In the genomic region with DNA sequence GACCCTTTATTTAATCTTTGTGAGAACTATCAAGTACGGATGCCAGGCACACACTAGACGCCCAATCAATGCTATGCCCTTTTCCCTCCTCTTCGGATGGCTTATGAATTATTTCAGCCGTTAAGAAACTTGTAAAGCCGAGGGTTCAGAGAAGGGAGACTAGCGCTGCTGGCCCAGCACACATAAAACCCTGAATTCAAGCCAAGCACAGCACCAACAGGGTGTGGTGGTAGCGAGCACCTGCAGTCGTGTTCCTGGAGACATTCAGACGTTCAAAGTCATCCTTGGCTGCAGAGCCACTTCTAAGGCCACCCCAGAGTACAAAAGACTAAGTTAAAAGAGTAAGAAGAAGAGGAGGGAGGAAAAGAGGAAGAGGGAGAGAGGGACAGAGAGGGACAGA, we compare ENCODE assay signal across 10 mouse cellular contexts.
DNase-seq lines count a peak whose midpoint lies in the region; ATAC-seq and TF ChIP-seq lines count a peak whose summit lies in the region.
"Had no signal": no experiment of that assay in that cellular context is flagged by ENCODE, and none has a peak within 500 bp of the region (broad histone marks: within the 10 kb centered on the region; RNA-seq: fewer than 3 reads in every experiment).

No protein-coding gene starts in this region.

- 26% methylated on average over 9 of the region's 9 CpGs for WGBS in forebrain, embryonic 13.5 days
- 20% methylated on average over 9 of the region's 9 CpGs for WGBS in forebrain, postnatal 0 days
- WGBS in lung, embryonic 14.5 days, result 16% methylated on average over 9 of the region's 9 CpGs
- WGBS in limb, embryonic 10.5 days, result 55% methylated on average over 9 of the region's 9 CpGs

- 0 out of 2 replicates have a peak, but pooled peaks cover 5% of the 10 kb centered on the region for H3K27me3 ChIP-seq in forebrain, embryonic 13.5 days
- H3K27me3 ChIP-seq in forebrain, postnatal 0 days (ENCODE audit: insufficient read depth, low read length), result no peaks in the 10 kb centered on the region
- H3K27me3 ChIP-seq in lung, embryonic 14.5 days (ENCODE audit: insufficient read depth, low read length), result peaks cover 3% of the 10 kb centered on the region; the same call in 1 of the 2 replicates
- peaks cover 7% of the 10 kb centered on the region; the same call in 1 of the 2 replicates for H3K27me3 ChIP-seq in limb, embryonic 10.5 days (ENCODE audit: low read depth, poor library complexity, severe bottlenecking)
- H3K27me3 ChIP-seq: Patski had no signal

- ATAC-seq in forebrain, embryonic 13.5 days, result no peak
- ATAC-seq in forebrain, postnatal 0 days, result no peak
- no peak for ATAC-seq in lung, embryonic 14.5 days (ENCODE audit: insufficient read depth)
- no peak for ATAC-seq in megakaryocyte-erythroid progenitor cell, adult 5-6 weeks (replicated peaks; ENCODE audit: low FRiP score, low TSS enrichment, poor library complexity, severe bottlenecking)
- ATAC-seq: Patski had no signal

- H3K9ac ChIP-seq in forebrain, embryonic 13.5 days, result 0 out of 2 replicates have a peak overlapping the region, but pooled peaks have one; percentile 12
- no peak overlapping the region for H3K9ac ChIP-seq in forebrain, postnatal 0 days
- no peak overlapping the region for H3K9ac ChIP-seq in lung, embryonic 14.5 days

- peak overlapping the region; percentile 44 for H3K4me2 ChIP-seq in forebrain, embryonic 13.5 days
- no peak overlapping the region for H3K4me2 ChIP-seq in forebrain, postnatal 0 days (ENCODE audit: low read depth)
- peak overlapping the region; percentile 29; the same call in 1 of the 2 replicates for H3K4me2 ChIP-seq in lung, embryonic 14.5 days

- 0 out of 2 replicates have a peak, but pooled peaks cover 5% of the 10 kb centered on the region for H3K9me3 ChIP-seq in forebrain, embryonic 13.5 days (replicated peaks)
- no peaks in the 10 kb centered on the region for H3K9me3 ChIP-seq in forebrain, postnatal 0 days (ENCODE audit: low read length)
- peaks cover 8% of the 10 kb centered on the region; the same call in 1 of the 2 replicates for H3K9me3 ChIP-seq in lung, embryonic 14.5 days (ENCODE audit: low read depth, low read length)
- no peaks in the 10 kb centered on the region for H3K9me3 ChIP-seq in limb, embryonic 10.5 days (replicated peaks)

- H3K36me3 ChIP-seq in forebrain, embryonic 13.5 days (ENCODE audit: poor library complexity, severe bottlenecking), result no peaks in the 10 kb centered on the region
- no peaks in the 10 kb centered on the region for H3K36me3 ChIP-seq in forebrain, postnatal 0 days (ENCODE audit: insufficient read depth)
- H3K36me3 ChIP-seq in lung, embryonic 14.5 days (ENCODE audit: insufficient read depth), result no peaks in the 10 kb centered on the region
- H3K36me3 ChIP-seq in limb, embryonic 10.5 days, result no peaks in the 10 kb centered on the region

- no peak for TF ChIP-seq CTCF in forebrain, postnatal 0 days (IDR thresholded peaks at IDR 0.05; ENCODE audit: low read depth)
- no peak for TF ChIP-seq CTCF in lung, embryonic 14.5 days (IDR thresholded peaks at IDR 0.05; ENCODE audit: low read depth)

- peaks cover 27% of the 10 kb centered on the region for H3K4me1 ChIP-seq in forebrain, embryonic 13.5 days
- peaks cover 5% of the 10 kb centered on the region; the same call in 1 of the 2 replicates for H3K4me1 ChIP-seq in forebrain, postnatal 0 days (ENCODE audit: insufficient read depth)
- peaks cover 8% of the 10 kb centered on the region; the same call in 1 of the 2 replicates for H3K4me1 ChIP-seq in lung, embryonic 14.5 days (ENCODE audit: insufficient read depth)
- H3K4me1 ChIP-seq in limb, embryonic 10.5 days, result peaks cover 50% of the 10 kb centered on the region

- 0 out of 2 replicates have a peak overlapping the region, but pooled peaks have one; percentile 9 for H3K4me3 ChIP-seq in forebrain, embryonic 13.5 days
- no peak overlapping the region for H3K4me3 ChIP-seq in forebrain, postnatal 0 days (ENCODE audit: low read depth, low read length)
- H3K4me3 ChIP-seq in lung, embryonic 14.5 days (ENCODE audit: low read depth, low read length), result no peak overlapping the region
- H3K4me3 ChIP-seq in limb, embryonic 10.5 days, result no peak overlapping the region

- DNase-seq in forebrain, postnatal 0 days, result no peak
- DNase-seq in lung, embryonic 14.5 days, result peak; percentile 40
- no peak for DNase-seq in lung, postnatal 4 days
- no peak for DNase-seq in limb, embryonic 10.5 days (ENCODE audit: low spot score)
- DNase-seq in thymus, postnatal 0 days (ENCODE audit: low spot score), result peak; percentile 54
- DNase-seq in T-cell, adult 2 months (ENCODE audit: low spot score), result no peak
- DNase-seq: cerebellum, adult 9-10 months had no signal

- H3K27ac ChIP-seq in forebrain, embryonic 13.5 days, result no peak overlapping the region
- H3K27ac ChIP-seq in forebrain, postnatal 0 days (ENCODE audit: low read depth, low read length), result no peak overlapping the region
- H3K27ac ChIP-seq in lung, embryonic 14.5 days (ENCODE audit: low read depth), result peak overlapping the region; percentile 9; the same call in 1 of the 2 replicates
- H3K27ac ChIP-seq in limb, embryonic 10.5 days, result peak overlapping the region; percentile 39; the same call in 1 of the 2 replicates

Comparison
In these comparisons a context has a peak if more than half of its experiments do, and no peak if none do; other contexts are left out.
1. DNase-seq: peak in lung, embryonic 14.5 days (single experiment) and thymus, postnatal 0 days (single experiment); none in forebrain, postnatal 0 days (single experiment), lung, postnatal 4 days (0 of 2), limb, embryonic 10.5 days (single experiment) and T-cell, adult 2 months (single experiment).
2. H3K27ac ChIP-seq: peak in lung, embryonic 14.5 days (single experiment) and limb, embryonic 10.5 days (single experiment); none in forebrain, embryonic 13.5 days (single experiment) and forebrain, postnatal 0 days (single experiment).